Mouse (Mus musculus) erythroblast, embryonic 14.5 days (primary cell): ENCODE measurements at regions not wholly inside any gene's neighbourhood (a gene's known extent, or its start where the extent isn't known, plus 50 kb on each side); places are given as distances from the start of the nearest gene placed in this dataset.

Experiments
- GATA1 ChIP-seq: IDR thresholded peaks from 2 replicates; pipeline ENCODE4 v1.6.1; 2012; ENCODE audit warnings: low read length, inconsistent platforms, mixed read lengths
- TAL1 ChIP-seq: IDR thresholded peaks from 3 replicates; pipeline ENCODE4 v1.6.1; 2012; ENCODE audit warnings: low read length, inconsistent platforms, mixed read lengths

- TF ChIP-seq GATA1 (no peak), TAL1 (no peak)
Measured at GRCm38 (mm10) chr10:66930563-66930962, 165.4 kb upstream of the Jmjd1c start.
